Mouse (Mus musculus) megakaryocyte, embryonic 14.5 days (primary cell): ENCODE data around the gene Fntb. TPM values are rescaled to one million over a fixed set of nuclear protein-coding genes. Genes with fewer than 3 reads are reported as not detected.

Experiments used
- H3K27me3 ChIP-seq: replicated peaks from 2 replicates; pipeline ENCODE3; 2012; ENCODE audit warnings: inconsistent platforms
- H3K36me3 ChIP-seq: replicated peaks from 2 replicates; pipeline ENCODE3; 2012; ENCODE audit warnings: low read length, inconsistent platforms, mixed read lengths
- H3K4me1 ChIP-seq: 2 replicates; pipeline ENCODE4 v1.6.1; 2012; ENCODE audit warnings: inconsistent platforms
- H3K4me3 ChIP-seq: replicated peaks from 2 replicates; pipeline ENCODE3; 2012; ENCODE audit warnings: moderate library complexity, mild to moderate bottlenecking, inconsistent platforms
- H3K9me3 ChIP-seq: 2 replicates; pipeline ENCODE4 v1.6.1; 2012; ENCODE audit warnings: inconsistent platforms
- FLI1 ChIP-seq: IDR thresholded peaks from 2 replicates; pipeline ENCODE4 v1.6.1; 2012; ENCODE audit warnings: low read length, inconsistent platforms, mixed read lengths
- GATA1 ChIP-seq: IDR thresholded peaks from 3 replicates; pipeline ENCODE4 v1.6.1; 2012; ENCODE audit warnings: mixed read lengths, low read length, inconsistent platforms, borderline replicate concordance
- polyA plus RNA-seq: library from polyadenylated mRNA; stranded (reverse); fragments of >175 nt; gene quantifications from 2 replicates; pipeline ENCODE4 v1.2.3, GENCODE M21; 2012; ENCODE audit warnings: low replicate concordance; ENCODE audit not compliant: insufficient read depth

Gene Fntb
- polyA plus RNA-seq, 1 experiment, result 13.4 TPM

- TF ChIP-seq FLI1 (no peak), GATA1 (no peak)
- H3K27me3 ChIP-seq, result peaks cover 57% of the 10 kb centered on the region
- no peak overlapping the region for H3K4me3 ChIP-seq
- no peaks in the 10 kb centered on the region for H3K9me3 ChIP-seq
- no peaks in the 10 kb centered on the region for H3K36me3 ChIP-seq
- peaks cover 8% of the 10 kb centered on the region for H3K4me1 ChIP-seq
Measured at GRCm38 (mm10) chr12:76810491-76810890, 45.1 kb downstream of the Fntb start.

DNA sequence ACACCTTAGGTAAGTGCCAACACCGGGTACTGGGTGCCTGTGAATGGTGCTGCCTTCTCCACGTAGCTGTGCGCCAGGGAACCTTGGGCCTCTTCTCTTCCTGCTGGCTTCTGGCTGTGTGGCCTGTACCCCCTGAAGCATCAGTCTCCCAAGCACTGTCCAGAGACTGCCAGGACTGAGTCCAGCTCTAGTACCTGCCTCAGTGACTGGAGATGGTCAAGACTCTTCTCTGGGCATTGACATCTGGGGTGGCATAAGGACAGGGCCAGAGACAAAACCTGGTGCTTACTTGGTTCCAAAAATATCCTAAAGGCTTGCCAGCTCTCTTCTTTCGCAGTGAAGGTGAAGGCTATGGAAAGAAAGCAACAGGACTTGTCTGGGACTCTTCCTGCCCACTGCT is 45.6 kb downstream of the Fntb start:
- Histone ChIP-seq H3K36me3 (no peaks in the 10 kb centered on the region), H3K27me3 (peaks cover 56% of the 10 kb centered on the region), H3K4me3 (peak overlapping the region; percentile 28), H3K9me3 (no peaks in the 10 kb centered on the region), H3K4me1 (peaks cover 8% of the 10 kb centered on the region)
- TF ChIP-seq FLI1 (no peak), GATA1 (no peak)

- H3K4me1 ChIP-seq, result peaks cover 8% of the 10 kb centered on the region
- TF ChIP-seq FLI1, result no peak
- no peak for TF ChIP-seq GATA1
- peak overlapping the region; percentile 50 for H3K4me3 ChIP-seq
- no peaks in the 10 kb centered on the region for H3K9me3 ChIP-seq
- H3K27me3 ChIP-seq, result peaks cover 68% of the 10 kb centered on the region
- H3K36me3 ChIP-seq, result no peaks in the 10 kb centered on the region
Measured at GRCm38 (mm10) chr12:76813543-76813942, 48.2 kb downstream of the Fntb start.

DNA sequence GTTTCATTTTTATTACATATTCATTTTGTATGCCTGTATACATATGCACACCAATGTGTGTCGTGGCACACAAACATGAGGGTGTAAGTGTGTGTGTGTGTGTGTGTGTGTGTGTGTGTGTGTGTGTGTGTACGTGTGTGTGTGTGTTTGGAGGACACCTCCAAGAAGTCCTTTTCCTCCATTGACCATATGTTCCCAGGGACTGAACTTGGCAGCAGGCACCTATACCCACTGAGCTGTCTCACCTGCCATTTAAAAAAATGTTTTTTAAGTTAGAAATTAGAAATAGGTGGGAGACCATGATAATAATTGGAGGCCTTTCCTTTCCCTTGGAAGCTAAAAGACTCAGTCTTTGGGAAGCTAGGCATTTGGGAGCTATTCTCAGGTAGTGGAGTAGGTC is 48.7 kb downstream of the Fntb start:
- Histone ChIP-seq H3K4me1 (peaks cover 8% of the 10 kb centered on the region), H3K4me3 (no peak overlapping the region), H3K9me3 (no peaks in the 10 kb centered on the region), H3K36me3 (no peaks in the 10 kb centered on the region), H3K27me3 (peaks cover 74% of the 10 kb centered on the region)
- TF ChIP-seq GATA1, result no peak
- no peak for TF ChIP-seq FLI1

DNA sequence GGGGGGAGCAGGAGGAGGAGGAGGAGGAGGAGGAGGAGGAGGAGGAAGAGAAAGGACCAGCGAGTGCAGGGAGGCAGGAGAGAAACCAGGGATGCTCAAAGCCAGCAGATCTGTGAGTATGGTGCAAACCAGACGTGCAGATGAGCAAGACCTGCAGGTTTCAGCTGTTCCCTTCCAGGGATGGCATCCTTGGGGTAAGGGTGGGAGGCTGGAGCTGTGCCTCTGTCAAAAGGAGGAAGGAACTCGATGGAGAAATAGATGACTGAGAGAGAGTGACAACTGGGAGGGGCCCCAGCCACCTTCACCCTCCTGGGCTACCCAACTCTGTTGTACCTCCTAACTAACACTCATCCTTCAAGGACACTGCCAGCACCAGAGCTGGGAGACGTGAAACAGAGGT is 51.3 kb downstream of the Fntb start:
- peaks cover 87% of the 10 kb centered on the region for H3K27me3 ChIP-seq
- no peak for TF ChIP-seq FLI1
- TF ChIP-seq GATA1, result no peak
- peaks cover 15% of the 10 kb centered on the region for H3K4me1 ChIP-seq
- H3K36me3 ChIP-seq, result no peaks in the 10 kb centered on the region
- H3K4me3 ChIP-seq, result no peak overlapping the region
- H3K9me3 ChIP-seq, result no peaks in the 10 kb centered on the region

DNA sequence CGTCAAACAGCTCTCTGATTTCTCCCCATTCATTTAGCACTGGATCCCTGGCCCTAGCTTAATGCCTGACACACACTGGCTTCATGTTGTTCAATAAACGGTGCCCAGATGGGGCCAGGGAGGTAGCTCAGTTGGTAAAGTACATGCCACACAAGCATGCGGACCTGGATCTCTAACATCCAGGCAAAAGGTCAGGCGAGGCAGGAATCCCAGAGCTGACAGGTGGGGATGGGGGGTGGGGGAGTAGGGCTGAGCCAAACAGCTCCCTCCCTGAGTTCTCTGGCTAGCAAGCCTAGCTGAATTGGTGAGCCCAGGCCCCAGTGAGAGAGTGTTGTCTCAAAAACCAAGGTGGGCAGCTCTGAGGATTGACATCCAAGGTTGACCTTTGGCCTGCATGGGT is 51.8 kb downstream of the Fntb start:
- no peak for TF ChIP-seq FLI1
- no peak for TF ChIP-seq GATA1

GRCm38 (mm10) chr12:76818120-76818519 is 52.7 kb downstream of the Fntb start:
- H3K9me3 ChIP-seq, result no peaks in the 10 kb centered on the region
- no peaks in the 10 kb centered on the region for H3K36me3 ChIP-seq
- TF ChIP-seq GATA1 (no peak), FLI1 (no peak)
- no peak overlapping the region for H3K4me3 ChIP-seq
- peaks cover 25% of the 10 kb centered on the region for H3K4me1 ChIP-seq
- peaks cover 92% of the 10 kb centered on the region for H3K27me3 ChIP-seq

More for the DNA sequence above, 51.8 kb downstream of the Fntb start:
- Histone ChIP-seq H3K4me3 (no peak overlapping the region), H3K9me3 (no peaks in the 10 kb centered on the region), H3K4me1 (peaks cover 19% of the 10 kb centered on the region), H3K27me3 (peaks cover 92% of the 10 kb centered on the region), H3K36me3 (no peaks in the 10 kb centered on the region)

GRCm38 (mm10) chr12:76818908-76819307 is 53.5 kb downstream of the Fntb start:
- Histone ChIP-seq H3K9me3 (no peaks in the 10 kb centered on the region), H3K4me3 (no peak overlapping the region), H3K27me3 (peaks cover 95% of the 10 kb centered on the region), H3K4me1 (peaks cover 18% of the 10 kb centered on the region), H3K36me3 (no peaks in the 10 kb centered on the region)
- TF ChIP-seq GATA1 (no peak), FLI1 (no peak)

DNA sequence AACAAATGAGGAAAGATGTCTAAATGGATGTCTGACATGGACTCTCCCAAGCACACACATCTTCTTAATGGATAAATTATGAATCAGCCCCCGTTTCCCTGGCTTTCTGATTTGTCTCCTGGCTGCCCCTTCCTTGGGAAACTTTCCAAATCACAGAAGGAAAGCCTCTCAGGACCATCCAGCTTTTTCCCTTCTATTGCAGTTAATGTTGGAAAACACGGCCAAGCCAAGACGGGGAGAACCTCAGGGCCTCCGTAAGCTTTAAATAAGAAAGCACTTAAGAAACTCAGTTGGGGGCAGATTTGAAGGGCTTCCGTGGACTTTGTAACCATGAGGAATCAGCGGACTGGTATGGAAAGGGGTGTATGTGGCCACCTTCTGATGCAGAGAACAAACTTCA is 54.4 kb downstream of the Fntb start:
- H3K9me3 ChIP-seq, result no peaks in the 10 kb centered on the region
- peaks cover 27% of the 10 kb centered on the region for H3K4me1 ChIP-seq
- peaks cover 98% of the 10 kb centered on the region for H3K27me3 ChIP-seq
- no peaks in the 10 kb centered on the region for H3K36me3 ChIP-seq
- H3K4me3 ChIP-seq, result no peak overlapping the region
- TF ChIP-seq GATA1 (no peak), FLI1 (no peak)

DNA sequence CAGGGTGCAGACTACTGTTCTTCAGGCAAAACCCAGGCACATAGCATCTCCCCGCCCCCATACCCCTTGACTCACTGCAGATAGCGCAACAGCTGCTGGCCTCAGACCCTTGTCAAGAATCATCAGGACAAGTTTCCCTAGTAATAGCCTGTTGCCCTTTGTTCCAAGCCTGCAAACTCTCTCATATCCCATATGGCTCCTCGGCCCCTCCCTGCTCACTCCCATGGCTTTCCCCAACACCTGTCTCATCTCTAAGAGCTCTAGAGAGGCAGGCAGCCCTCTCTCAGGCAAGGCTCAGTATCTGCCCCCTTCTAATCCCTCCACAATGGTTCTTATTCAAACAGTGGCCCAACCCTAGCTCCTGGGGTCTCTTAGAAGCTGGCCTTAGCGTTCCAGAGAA is 55.2 kb downstream of the Fntb start:
- no peaks in the 10 kb centered on the region for H3K9me3 ChIP-seq
- no peak for TF ChIP-seq FLI1
- no peak for TF ChIP-seq GATA1
- no peak overlapping the region for H3K4me3 ChIP-seq
- H3K27me3 ChIP-seq, result peaks cover 98% of the 10 kb centered on the region
- no peaks in the 10 kb centered on the region for H3K36me3 ChIP-seq
- peaks cover 27% of the 10 kb centered on the region for H3K4me1 ChIP-seq
